Mouse (Mus musculus) G1E (cell line): ENCODE data around the gene Olfm1.

Experiments used
- CTCF ChIP-seq: IDR thresholded peaks from 2 replicates; pipeline ENCODE4 v1.5.1; 2012; ENCODE audit warnings: low read depth, low read length, inconsistent platforms, mixed read lengths
- GATA1 ChIP-seq: IDR thresholded peaks from 2 replicates; pipeline ENCODE4 v1.6.1; 2012; ENCODE audit warnings: borderline replicate concordance, low read length, inconsistent platforms, mixed read lengths
- GATA2 ChIP-seq: IDR thresholded peaks from 2 replicates; pipeline ENCODE4 v1.6.1; 2012; ENCODE audit warnings: low read depth, low read length, inconsistent platforms, borderline replicate concordance
- TAL1 ChIP-seq: conservative IDR thresholded peaks from 2 replicates; pipeline ENCODE4 v1.6.1; 2012; ENCODE audit warnings: low read depth, low read length, inconsistent platforms, mixed read lengths

- TF ChIP-seq CTCF (no peak), TAL1 (no peak), GATA1 (no peak), GATA2 (no peak)
These were observed 68.6 kb downstream of the Olfm1 start for GRCm38 (mm10) chr2:28261438-28261837.
